Mouse (Mus musculus): ENCODE results near the gene Smg8. TPM values are rescaled to one million over a fixed set of nuclear protein-coding genes. Genes with fewer than 3 reads are reported as not detected.

Gene Smg8
- polyA plus RNA-seq (2015; fragmentation: Nextera tagmentation; extraction: Ambion mirVana), result 11.6 and 14.2 TPM in 2 replicates

GRCm38 (mm10) chr11:87086290-87086984, at the start of gene Smg8:
Gene Smg8, minus strand, starts transcription at chr11:87086774.

DNA sequence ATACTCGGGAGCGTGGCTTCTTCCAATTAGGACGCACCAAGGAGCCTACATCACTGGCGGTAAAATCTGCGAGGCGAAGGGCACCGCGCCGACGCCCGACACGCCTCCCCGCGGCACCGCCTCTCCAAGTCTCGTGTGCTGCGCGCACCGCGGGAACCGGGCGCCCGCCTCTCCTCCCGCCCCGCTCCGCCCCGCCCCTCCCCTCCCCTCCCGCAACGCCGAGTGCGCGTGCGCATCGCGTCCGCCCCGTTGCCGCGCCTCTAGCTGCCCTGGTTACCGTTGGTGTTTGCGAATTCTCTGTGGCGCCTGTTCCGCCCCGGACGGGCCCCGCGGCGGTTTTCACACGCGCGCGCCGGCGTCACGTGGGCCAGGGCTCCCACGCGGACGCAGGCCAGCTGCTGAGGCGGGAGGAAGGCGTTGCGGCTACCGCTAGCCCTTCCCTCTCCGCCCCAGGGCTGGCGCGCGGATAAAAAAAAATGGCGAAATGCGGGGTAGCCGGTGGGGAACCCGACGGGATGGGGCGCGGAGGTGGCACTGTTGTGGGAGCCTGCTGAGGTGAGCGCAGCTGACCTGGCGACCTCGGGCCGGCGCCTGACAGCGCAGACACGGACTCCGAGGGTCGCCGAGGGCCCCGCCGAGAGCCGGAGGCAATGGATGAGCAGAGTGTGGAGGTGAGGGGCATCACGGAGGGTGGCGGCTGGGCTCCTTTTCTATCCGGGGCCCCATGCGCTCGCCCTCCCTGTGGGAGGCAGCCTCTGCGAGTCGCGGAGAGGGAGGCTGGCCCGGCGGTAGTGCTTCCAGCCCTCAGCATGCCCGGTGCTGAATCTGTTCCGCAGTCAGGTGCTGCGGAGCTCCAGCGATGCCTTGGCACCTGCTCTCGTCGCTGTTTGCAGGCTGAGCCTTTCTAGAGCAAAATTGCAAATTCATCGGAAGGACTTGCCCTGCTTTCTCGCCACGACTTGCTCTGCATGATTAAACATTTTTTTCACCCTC, 40.5 kb upstream of the Smg8 start, which contains the start of gene Trim37:
Gene Trim37, plus strand, starts transcription at position 254 of the 993 bp plus-strand sequence.

GRCm38 (mm10) chr11:87108755-87109518, 22.4 kb upstream of the Smg8 start, which contains the start of gene Ska2:
Gene Ska2, plus strand, starts transcription at chr11:87109234.

DNA sequence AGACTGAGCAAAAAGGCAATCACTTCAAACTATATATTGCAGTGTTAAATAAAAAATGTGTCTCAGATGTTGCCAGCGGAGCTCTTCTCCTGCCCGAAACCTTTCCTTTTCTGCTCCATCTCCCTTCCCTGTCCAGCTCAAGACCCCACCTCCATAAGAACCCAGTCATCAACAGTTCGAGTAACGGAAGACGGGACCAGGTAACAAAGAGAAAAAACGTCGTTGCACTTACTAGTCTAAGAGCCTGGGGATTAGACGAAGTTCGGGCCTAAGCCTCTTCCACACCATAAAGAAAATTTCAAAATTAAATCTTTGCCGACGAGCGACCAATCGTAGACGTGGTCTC, 21.8 kb upstream of the Smg8 start, which contains the start of gene Prr11:
Gene Prr11, minus strand, starts transcription at position 300 of the 346 bp plus-strand sequence.

GRCm38 (mm10) chr11:87073866-87074440, 12.6 kb downstream of the Smg8 start, which contains the start of gene Gdpd1:
Gene Gdpd1, minus strand, starts transcription at chr11:87074062.

Small RNA genes within 50 kb of the gene (microRNA-seq; reads per million reads assigned to microRNA genes)
- 843 reads per million, percentile 74 among the genes with 10 or more reads in this experiment for gene Mir301 (ENCODE audit: borderline replicate concordance, insufficient number of aligned reads)

Other genes with a start within 250 kb of the Smg8 start
- gene Ypel2, start 93.1 kb downstream of the Smg8 start, polyA plus RNA-seq (2015; fragmentation: Nextera tagmentation; extraction: Ambion mirVana), result 6.8 and 12.7 TPM in 2 replicates
- 17.7 and 25.3 TPM in 2 replicates for gene Gdpd1, start 12.7 kb downstream of the Smg8 start, polyA plus RNA-seq (2015; fragmentation: Nextera tagmentation; extraction: Ambion mirVana)
- gene Prr11, start 21.9 kb upstream of the Smg8 start, polyA plus RNA-seq (2015; fragmentation: Nextera tagmentation; extraction: Ambion mirVana), result 2.0 and 2.5 TPM in 2 replicates
- gene Ska2, start 22.5 kb upstream of the Smg8 start, polyA plus RNA-seq (2015; fragmentation: Nextera tagmentation; extraction: Ambion mirVana), result 15.5 and 25.9 TPM in 2 replicates
- 15.2 and 16.2 TPM in 2 replicates for gene Trim37, start 40.3 kb upstream of the Smg8 start, polyA plus RNA-seq (2015; fragmentation: Nextera tagmentation; extraction: Ambion mirVana)